In the genomic region with DNA sequence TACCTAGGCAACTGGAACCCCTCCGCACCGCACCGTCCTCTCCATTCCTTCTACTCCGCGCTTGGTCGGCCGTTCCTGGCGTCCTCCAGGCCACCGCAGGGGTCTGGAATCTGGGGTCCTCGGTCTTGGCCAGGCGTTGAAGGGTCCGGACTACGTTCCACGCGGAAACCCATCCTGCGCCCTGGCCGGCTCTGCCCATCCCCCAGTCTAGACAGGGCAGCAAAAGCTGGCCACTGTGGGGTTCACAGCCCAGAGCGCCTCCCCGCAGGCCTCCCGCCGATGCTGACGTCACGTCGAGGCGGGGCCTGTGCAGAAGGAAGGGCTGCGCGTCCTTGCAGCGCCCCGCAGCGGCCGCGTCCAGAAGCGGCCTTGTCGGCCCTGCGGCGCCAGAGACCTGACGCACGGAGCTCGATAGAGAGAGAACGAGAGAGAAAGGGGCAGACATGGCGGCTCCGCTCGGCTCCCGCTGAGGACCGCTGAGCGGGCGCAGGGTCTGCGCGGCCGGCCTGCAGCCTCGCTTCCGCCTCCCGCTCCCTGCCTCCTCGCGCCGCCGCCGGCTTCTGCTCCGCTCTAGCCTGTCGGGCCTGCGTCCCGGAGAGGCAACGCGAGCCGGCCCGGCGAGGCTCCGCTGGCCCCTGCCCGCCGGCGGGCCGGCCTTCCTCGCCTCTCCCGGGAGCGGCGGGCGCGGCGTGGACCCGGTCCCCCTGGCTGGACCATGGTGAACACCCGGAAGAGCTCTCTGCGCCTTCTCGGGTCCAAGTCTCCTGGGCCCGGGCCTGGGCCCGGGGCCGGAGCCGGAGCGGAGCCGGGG, we compare ENCODE assay signal across 8 mouse cellular contexts. TPM values are rescaled to one million over a fixed set of nuclear protein-coding genes. Genes with fewer than 3 reads are reported as not detected.
DNase-seq lines count a peak whose midpoint lies in the region; ATAC-seq lines count a peak whose summit lies in the region.

A gene (plus strand): TSS at position 360 of the 811 bp plus-strand sequence.

- H3K9ac ChIP-seq in heart, embryonic 13.5 days = peak within 1 kb of the TSS; percentile 99
- peak within 1 kb of the TSS; percentile 98 for H3K9ac ChIP-seq in liver, embryonic 12.5 days
- H3K9ac ChIP-seq in stomach, embryonic 15.5 days = peak within 1 kb of the TSS; percentile 89

- H3K4me1 ChIP-seq in heart, embryonic 13.5 days = peaks cover 25% of the 10 kb centered on the region
- peaks cover 31% of the 10 kb centered on the region for H3K4me1 ChIP-seq in liver, embryonic 12.5 days
- peaks cover 7% of the 10 kb centered on the region; the same call in 1 of the 2 replicates for H3K4me1 ChIP-seq in stomach, embryonic 15.5 days

- peak within 1 kb of the TSS; percentile 86 for H3K4me2 ChIP-seq in heart, embryonic 13.5 days
- H3K4me2 ChIP-seq in liver, embryonic 12.5 days = peak within 1 kb of the TSS; percentile 76
- H3K4me2 ChIP-seq in stomach, embryonic 15.5 days = peak within 1 kb of the TSS; percentile 62

- peak; percentile 93 for ATAC-seq in erythroid progenitor cell, adult 5-6 weeks (replicated peaks; ENCODE audit: low FRiP score, poor library complexity, severe bottlenecking)
- ATAC-seq in heart, embryonic 13.5 days (ENCODE audit: extremely low read depth, insufficient number of reproducible peaks, low FRiP score, low TSS enrichment) = peak; percentile 100
- ATAC-seq in liver, embryonic 12.5 days = peak; percentile 97
- peak; percentile 98 for ATAC-seq in stomach, embryonic 15.5 days (ENCODE audit: insufficient read depth, low FRiP score, low read depth)

- H3K27ac ChIP-seq in heart, embryonic 13.5 days (replicated peaks) = peak within 1 kb of the TSS; percentile 98
- H3K27ac ChIP-seq in liver, embryonic 12.5 days = peak within 1 kb of the TSS; percentile 95
- H3K27ac ChIP-seq in stomach, embryonic 15.5 days = peak within 1 kb of the TSS; percentile 97

- DNase-seq in CD4-positive helper T cell, adult 2 months (ENCODE audit: low read depth, low spot score) = peak; percentile 97
- DNase-seq in brain, embryonic 18.5 days (ENCODE audit: low read depth, low spot score) = peak; percentile 88
- peak; percentile 99 for DNase-seq in kidney, postnatal 10 days
- peak; percentile 95 to 97 for DNase-seq in natural killer cell, adult 2 months (ENCODE audit: low spot score in 2 of 2)

- under 1% methylated on average over 89 of the region's 89 CpGs for whole genome bisulfite sequencing in heart, embryonic 13.5 days
- WGBS in liver, embryonic 12.5 days (ENCODE audit: insufficient replicate concordance) = under 1% methylated on average over 89 of the region's 89 CpGs
- WGBS in stomach, embryonic 15.5 days = under 1% methylated on average over 83 of the region's 89 CpGs

- H3K4me3 ChIP-seq in heart, embryonic 13.5 days = peak within 1 kb of the TSS; percentile 97
- peak within 1 kb of the TSS; percentile 95 for H3K4me3 ChIP-seq in liver, embryonic 12.5 days
- H3K4me3 ChIP-seq in stomach, embryonic 15.5 days (replicated peaks) = peak within 1 kb of the TSS; percentile 88

- H3K9me3 ChIP-seq in heart, embryonic 13.5 days = no peaks in the 10 kb centered on the region
- no peaks in the 10 kb centered on the region for H3K9me3 ChIP-seq in liver, embryonic 12.5 days (replicated peaks)
- no peaks in the 10 kb centered on the region for H3K9me3 ChIP-seq in stomach, embryonic 15.5 days

- no peaks in the 10 kb centered on the region for H3K36me3 ChIP-seq in heart, embryonic 13.5 days
- H3K36me3 ChIP-seq in liver, embryonic 12.5 days = no peaks in the 10 kb centered on the region
- H3K36me3 ChIP-seq in stomach, embryonic 15.5 days = no peaks in the 10 kb centered on the region

- no peaks in the 10 kb centered on the region for H3K27me3 ChIP-seq in heart, embryonic 13.5 days (replicated peaks)
- no peaks in the 10 kb centered on the region for H3K27me3 ChIP-seq in liver, embryonic 12.5 days (replicated peaks)
- no peaks in the 10 kb centered on the region for H3K27me3 ChIP-seq in stomach, embryonic 15.5 days (replicated peaks)

RNA-seq across cellular contexts. Expression of the gene that starts here (rescaled TPM):
- total RNA-seq in erythroid progenitor cell, adult 5-6 weeks (2015; ENCODE audit: low replicate concordance) = 72.4 and 96.0 TPM in 2 replicates
- total RNA-seq in erythroid progenitor cell, adult 5-6 weeks (2017; ENCODE audit: low replicate concordance) = 96.5 and 105 TPM in 2 replicates
- polyA plus RNA-seq in heart, embryonic 13.5 days (2015; fragmentation: Nextera tagmentation; extraction: Ambion mirVana) = 6.1 and 6.4 TPM in 2 replicates
- 12.8 and 15.2 TPM in 2 replicates for polyA plus RNA-seq in liver, embryonic 12.5 days (2016; fragmentation: Nextera tagmentation; extraction: Ambion mirVana)
- 9.3 and 10.8 TPM in 2 replicates for polyA plus RNA-seq in stomach, embryonic 15.5 days (2015; fragmentation: Nextera tagmentation; extraction: Ambion mirVana)

Comparison
In these comparisons a context has a peak if more than half of its experiments do, and no peak if none do; other contexts are left out.
1. Peak in every context shown above with its lines: DNase-seq, ATAC-seq, H3K4me3 ChIP-seq and H3K27ac ChIP-seq.